Mouse (Mus musculus): Measurements from ENCODE around the gene Soga1. TPM values are rescaled to one million over a fixed set of nuclear protein-coding genes. Genes with fewer than 3 reads are reported as not detected.

The Soga1 gene
- total RNA-seq, 2 experiments from 2014 or later: 11.9 to 14.1 TPM

Other genes with a start within 250 kb of the Soga1 start
- gene Tgif2, start 239.2 kb downstream of the Soga1 start, total RNA-seq (2021): under 1 TPM; 0.75 to 0.95 TPM
- gene 4930518I15Rik, start 221.3 kb downstream of the Soga1 start, total RNA-seq (2021): under 1 TPM; 0.57 to 0.89 TPM
- gene Rab5if, start 216.1 kb downstream of the Soga1 start, total RNA-seq (2021): 100 to 1,000 TPM; 124 to 125 TPM
- gene Sla2, start 192.1 kb downstream of the Soga1 start, total RNA-seq (2021): not detected
- gene Ndrg3, start 87.2 kb downstream of the Soga1 start, total RNA-seq (2021): 10 to 100 TPM; 19.6 to 20.4 TPM
- gene Dsn1, start 72.1 kb downstream of the Soga1 start, total RNA-seq (2021): 1 to 10 TPM; 1.5 to 2.1 TPM
- not detected for gene Tldc2, start 7.8 kb upstream of the Soga1 start, total RNA-seq (2021)
- 10 to 100 TPM; 21.6 to 22.4 TPM for gene Samhd1, start 56.0 kb upstream of the Soga1 start, total RNA-seq (2021)
- 1 to 10 TPM; 2.3 to 2.5 TPM for gene Rbl1, start 125.3 kb upstream of the Soga1 start, total RNA-seq (2021)
- gene Rpn2, start 199.8 kb upstream of the Soga1 start, total RNA-seq (2021): 10 to 100 TPM; 85.1 to 94.2 TPM
- not detected for gene Mroh8, start 200.3 kb upstream of the Soga1 start, total RNA-seq (2021)

Data from heart, postnatal 25 days (tissue).